Mouse (Mus musculus) skeletal muscle tissue, adult 2 months (tissue): ENCODE measurements around the gene Pde4d.

Experiments
- DNase-seq: peaks from one replicate; pipeline ENCODE4 v3.0.0-alpha.2; 2012; ENCODE audit warnings: low read depth, low spot score

The Pde4d gene

DNA sequence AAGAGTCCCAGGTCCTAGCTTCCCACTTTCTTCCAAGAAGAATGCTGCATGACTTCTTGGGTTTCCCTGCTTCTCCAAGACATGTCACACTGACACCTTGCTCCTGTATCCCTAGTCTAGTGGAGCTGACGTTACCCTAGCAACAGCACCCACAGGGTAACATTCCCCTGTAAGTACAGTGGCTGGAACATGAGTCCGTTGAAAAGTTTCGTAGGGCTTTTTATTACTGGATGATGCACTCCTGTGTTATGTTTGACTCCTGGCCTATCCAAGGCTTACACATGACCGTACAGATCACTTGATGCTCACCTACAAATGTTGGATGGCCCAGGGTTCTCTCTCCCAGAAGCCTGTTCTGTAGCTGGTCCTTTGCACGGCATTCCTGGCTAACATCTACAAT, 1307.1 kb downstream of the Pde4d start:
- DNase-seq = peak; percentile 76

DNA sequence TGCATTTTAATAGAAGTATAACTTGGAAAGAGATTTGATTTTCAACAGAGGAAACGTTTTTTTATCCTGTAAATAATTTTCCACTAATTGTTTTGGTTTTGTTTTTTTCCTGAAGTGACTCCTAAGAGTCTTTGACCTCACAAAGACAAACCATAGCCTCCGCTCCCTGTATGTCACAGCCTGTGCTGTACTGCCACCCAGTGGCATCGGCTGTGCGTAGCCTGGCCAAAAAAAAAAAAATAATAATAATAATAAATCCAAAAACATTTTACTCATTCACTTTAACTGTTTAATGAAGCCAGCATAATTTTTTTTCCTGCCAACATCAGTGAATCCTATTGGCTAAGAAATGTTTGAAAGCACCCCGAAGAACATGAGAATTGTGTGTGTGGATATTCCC, 1309.5 kb downstream of the Pde4d start:
- no peak for DNase-seq

DNA sequence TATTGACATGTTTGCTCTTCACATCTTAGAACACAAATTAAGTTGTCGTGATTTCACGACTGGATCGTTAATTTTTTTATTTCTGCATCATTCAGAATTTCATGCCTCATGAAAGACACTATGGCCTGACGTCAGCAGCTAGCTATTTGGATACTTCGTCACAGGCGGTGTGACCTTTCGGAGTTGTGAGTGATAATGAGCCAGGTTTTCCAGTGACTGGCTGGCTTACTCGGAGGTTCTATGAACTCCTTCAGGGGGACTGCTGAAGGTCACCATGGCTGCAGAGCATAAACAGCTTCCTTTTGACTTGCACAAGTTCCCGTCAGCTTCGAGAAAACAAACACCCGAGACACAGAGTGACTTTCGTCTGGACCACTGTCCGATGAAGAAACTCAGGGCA, 1311.3 kb downstream of the Pde4d start:
- DNase-seq = peak; percentile 37

DNA sequence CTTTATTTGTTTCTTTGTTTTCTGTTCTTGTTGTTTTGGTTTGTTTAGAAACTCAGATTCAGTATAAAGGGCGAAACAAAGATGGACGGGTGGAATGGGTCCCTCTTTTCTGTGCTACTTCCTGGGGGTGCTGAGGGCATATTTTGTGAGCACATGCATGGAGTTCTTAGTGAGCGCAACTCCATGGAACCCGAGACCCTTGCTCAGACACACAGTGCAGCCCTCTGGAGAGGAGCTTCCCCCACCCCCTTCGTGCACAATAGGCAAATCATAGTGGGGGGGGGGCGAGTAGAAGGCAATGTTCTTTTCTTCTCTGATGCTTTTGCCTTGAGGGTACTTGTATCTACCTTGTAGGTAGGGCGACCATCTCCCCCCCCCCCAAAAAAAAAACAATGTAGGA, 1325.0 kb downstream of the Pde4d start:
- no peak for DNase-seq

DNA sequence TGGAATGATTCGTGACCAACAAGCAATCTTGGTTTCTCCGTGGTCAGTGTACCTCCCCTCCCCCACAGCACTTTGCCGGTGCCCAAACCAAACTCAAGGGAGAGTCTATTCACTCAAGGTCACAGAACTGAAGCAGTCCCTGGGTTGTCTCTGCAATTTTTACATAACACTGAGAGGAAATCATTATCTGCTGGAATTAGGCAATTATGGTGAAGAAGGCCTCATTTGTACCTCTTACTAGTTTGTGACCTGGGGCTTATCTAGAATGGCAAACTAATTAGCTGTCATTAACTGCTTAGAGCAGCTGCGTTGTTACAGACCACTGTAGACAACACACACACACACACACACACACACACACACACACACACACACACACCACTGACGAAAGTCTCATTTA, 1325.4 kb downstream of the Pde4d start:
- no peak for DNase-seq

DNA sequence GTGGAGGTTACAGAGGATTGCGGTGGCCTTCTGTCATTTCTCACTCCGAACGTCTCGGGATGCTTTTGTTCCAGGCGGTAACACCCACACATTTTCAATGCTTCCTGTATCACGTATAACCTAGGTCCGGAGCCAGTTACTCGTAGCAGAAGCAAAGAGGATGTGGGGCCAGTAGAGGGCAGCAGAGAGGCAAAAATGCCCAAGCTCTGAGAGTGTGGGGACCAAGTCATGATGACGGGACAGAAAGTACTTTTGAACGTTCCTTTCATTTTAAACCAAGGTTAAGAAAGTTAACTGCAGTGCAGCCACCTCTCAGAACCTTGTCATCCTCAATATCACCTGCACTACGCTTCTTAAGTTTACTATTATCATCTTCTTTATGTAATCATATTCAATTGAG, 1326.4 kb downstream of the Pde4d start:
- DNase-seq = peak; percentile 93

DNA sequence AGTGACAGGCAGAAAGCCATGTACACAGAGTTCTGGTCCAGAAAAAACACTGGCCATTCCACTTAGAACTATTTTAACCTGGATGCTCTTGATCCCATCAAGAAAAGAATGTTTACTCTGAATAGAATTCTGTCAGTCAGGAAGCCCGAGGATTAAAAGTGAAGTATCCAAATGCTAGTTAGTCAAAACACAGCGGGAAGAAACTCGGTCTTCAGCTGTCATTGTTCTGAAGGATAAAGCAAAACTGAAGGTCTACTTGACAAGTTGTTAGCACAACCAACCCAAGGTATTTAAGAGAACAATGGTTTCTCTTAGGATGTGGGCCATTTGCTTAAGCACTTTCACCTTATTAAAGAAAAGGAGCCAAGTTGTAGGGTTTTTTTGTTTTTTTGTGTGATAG, 1327.2 kb downstream of the Pde4d start:
- no peak for DNase-seq

DNA sequence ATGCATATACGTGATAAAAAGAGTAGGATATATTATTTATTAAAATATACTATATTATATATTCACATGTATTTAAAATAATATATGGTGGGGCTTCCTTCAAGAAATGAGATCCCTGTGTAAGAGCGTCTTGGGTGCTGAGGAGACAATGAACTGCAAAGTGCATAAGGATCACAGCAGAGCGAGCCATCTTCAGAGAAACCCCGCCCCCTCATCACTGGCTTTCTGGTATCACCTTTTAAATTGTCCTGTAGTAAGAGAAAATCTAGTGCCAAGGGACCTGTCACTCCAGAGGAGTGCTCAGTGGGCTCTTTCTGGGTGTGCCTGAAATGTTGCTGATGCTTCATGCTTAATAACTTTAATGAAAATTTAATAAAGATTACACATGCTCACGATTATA, 1327.7 kb downstream of the Pde4d start:
- DNase-seq = no peak

DNA sequence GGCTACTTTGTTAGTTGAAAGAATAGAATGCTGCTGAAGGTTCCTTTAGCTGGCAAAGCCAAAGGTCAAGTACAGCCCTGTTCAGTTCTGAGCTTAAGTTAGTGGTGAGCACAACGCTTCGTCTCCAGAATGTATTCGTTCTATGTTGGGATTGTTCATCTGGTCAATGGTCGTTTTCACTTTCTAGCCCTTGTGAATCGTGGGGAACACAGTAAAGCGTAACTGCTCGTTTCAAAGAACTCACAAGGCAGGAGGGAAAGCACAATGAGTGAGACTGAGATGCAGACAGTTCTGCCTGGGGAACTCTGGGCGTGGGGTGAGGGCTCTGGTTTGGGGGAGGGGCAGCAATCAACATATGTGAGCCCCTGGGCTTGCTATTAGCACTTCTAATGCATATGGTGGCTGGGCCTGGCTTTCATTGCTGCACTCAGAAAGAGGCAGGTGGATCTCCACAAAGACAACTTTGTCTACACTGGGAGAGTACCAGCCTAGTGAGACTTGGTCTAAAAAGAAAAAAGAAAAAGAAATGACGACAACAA, 1328.6 kb downstream of the Pde4d start:
- no peak for DNase-seq

DNA sequence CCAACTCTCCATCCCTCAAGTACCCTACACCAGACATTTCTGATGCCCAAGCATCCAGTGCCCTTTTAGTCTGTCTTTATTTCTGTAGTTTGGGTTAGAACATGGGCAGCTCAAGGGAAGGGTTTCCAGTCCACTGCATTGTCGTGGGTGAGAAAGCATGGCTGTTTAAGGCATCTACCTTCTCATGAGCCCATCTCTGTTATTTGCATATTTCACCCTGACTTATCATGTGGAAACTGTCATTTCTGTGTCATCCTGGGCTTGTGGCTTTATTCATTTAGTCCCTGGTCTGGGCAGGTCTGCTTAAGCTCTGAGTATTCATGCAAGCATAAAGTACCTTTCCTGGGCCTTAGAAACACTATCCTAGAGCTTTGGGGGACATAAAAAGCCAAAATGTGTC, 1331.7 kb downstream of the Pde4d start:
- no peak for DNase-seq

DNA sequence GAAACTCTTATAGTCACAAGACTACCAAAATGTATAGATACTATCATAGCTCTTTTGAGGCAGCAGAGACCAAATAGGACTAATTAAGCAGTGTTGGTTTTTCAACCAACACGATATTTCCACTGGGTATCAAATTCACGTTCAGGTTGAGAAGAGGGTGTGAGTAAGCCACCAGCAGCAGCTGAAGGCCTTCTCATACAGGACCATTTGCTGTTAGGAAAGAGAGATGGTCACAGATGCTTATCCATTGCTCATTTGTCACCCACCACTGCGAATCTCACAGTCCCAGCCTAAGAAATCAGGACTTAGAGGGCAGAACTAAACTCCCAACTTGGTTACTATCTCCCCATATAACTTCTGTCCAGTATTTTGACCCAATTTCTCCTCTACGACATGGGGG, 1338.9 kb downstream of the Pde4d start:
- no peak for DNase-seq

DNA sequence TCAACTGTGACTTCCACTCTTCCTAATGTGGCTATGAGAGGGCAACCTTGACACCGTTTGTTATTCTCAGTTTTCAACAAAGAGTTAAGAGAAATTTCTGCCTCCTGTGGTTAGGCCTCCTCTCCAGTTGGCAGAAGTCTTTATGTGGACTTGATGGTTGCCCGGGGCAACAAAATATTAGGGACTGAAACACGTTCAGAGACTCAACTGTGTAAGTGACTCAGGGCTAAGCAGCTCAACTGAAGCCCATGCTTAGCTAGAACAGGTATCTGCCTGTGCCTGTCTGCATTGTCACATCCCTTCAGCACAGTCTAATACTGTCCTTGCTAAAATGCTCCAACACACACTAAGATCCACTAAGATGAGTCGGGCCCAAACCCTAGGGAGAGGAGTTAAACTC, 1339.4 kb downstream of the Pde4d start:
- peak; percentile 24 for DNase-seq

DNA sequence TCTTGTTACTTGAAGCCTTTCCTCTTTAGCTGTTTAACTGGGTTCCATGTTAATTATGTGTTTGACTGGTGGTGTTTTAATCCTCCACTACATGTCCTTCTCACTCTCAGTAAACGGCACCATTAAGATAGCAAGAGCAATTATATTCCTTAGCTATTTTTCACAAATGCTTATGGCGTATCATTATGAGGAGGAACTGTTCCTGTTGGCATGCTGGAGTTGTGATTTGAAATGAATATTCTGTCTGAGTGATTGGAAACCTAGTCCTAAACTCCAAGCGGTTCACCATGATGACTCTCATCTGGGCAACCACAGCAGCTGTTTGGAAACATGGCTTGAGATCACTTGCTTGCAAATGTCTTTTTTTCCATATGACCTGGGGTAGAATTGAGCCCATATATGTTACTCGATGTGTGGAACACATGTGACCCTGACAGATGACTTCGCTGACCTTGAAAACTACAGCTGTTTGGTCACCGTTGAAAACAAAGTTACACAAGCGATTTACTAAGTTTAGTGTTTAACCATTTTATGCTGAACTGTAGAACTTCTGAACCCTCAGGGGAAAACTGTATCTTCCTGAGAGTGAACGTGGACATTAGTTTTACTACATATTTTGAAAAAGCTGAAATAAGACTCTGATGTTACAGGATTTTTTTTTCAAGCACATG, 1340.4 kb downstream of the Pde4d start:
- no peak for DNase-seq

DNA sequence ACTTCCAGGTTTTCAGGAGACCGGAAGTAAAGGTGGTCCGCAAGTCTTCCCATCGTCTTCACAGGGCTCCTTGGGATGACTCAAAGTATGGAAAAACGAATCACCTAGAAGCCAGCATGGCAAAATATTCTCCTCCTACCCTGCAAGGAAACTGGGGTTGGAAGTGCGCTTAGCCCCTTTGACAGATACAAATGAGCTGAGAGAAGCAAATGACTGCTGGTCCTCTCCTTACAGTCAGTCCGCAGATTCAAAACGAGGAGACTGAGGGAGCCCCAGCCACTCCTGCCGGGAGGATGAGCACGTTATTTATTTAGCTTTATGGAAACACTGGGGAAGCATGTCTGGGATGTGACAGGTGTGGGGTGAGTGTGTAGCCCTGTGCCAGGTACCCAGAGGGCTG, 1344.2 kb downstream of the Pde4d start:
- no peak for DNase-seq

DNA sequence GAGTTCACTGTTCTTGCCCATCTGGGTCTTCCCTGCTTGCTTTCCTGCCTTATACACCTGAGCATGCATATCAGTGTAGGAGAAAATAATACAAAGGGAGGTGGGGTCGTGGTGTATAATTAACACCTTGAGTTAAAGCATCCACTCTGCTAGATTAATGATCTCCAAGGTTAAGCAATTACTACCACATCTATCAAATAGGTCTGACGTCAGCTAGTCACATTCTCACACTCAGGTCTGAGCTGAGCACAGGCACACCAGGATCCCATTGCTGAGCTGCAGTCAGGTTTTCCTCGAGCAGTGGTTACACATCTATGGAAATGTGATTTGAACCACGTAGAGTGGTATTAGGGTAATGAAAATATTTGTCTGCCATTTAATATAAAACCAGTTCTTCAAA, 1348.9 kb downstream of the Pde4d start:
- no peak for DNase-seq

DNA sequence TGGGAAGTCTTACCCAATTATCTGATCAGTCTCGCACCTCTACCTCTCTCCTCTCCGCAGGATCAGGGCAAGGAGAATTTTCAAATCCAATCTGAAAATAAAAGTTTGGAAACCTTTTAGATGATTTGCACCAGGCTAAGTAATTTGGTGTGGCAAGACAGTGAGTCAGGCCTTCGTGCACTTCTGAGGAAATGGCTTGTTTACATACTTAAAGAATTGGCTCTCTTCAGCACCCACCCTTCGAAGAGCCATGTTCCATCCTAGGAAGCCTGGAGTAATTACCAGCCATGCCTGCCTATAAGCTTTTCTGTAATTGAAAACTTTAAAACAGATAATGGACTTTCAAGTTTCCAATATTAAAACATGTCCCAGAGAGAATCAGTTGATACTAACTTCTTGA, 1352.5 kb downstream of the Pde4d start:
- no peak for DNase-seq

DNA sequence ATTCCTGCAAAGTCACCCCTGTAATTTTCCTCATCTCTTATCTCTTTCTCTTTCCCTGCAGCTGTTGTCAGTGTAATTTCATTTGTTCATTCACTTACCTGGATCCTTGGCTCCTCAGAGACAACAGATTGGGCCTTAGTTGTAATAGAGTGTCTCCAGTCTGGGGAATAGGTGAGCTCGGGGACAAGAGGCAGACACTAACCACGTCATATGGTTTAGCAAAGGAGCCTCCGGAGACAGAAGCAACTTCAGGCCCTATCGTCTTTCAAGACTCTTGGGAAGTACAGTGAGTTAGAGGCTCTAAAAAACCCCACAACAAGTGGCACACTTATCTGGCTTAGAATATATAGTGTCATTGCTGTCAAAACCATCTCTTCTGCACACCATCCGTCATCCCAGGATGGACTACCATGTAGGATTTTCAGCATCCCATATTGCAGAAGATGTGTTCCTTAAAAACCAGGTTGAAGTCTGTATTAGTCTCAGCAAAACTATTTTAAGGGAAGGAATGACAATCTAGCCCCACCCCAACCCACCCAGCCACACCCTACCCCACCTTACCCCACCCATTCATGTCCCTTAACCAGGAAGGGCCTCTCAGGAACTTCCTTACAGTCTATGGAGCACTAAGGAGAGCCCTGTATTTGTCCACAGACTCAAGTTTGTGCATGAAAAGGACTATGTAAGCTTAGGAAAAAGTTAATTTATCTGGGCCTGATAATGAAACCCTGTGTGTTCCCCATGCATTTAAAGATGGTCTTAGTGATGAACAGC, 1356.6 kb downstream of the Pde4d start:
- DNase-seq = no peak

DNA sequence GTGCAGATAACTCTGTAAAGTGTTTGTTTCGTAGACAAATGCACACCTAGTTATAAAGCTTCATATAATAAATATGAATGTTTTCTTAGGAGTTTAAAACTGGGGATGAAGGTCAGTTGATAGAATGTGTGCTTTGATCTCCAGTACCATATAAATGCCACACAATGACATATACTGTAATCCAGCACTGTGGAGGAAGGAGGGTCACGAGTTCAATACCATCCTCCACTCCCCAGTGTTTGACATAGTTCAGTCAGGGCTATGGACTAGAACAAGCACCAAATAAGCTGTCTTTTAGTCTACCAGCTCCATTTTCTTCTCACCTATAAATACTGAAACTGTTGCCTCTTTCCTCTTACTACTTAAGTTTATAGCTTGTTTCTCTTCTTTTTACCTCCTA, 1357.3 kb downstream of the Pde4d start:
- DNase-seq = no peak

DNA sequence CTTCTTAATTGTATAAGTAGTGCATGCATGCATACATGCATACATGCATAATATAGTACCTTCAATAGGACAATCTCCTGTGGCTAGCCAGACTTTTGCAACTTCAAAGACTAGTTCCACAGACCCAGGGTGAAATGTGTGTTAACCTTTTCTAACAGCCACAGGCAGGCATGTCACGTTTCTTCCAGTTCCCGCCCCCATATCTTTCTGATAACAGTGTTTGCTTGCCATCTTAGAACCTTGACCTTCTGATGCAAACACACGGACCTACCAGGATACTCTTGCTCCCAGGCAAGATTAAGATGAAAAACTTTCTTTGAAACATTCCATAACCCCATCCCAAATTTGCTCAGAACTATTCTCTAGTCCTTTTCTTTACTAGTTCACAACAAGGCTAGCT, 1357.7 kb downstream of the Pde4d start:
- DNase-seq = no peak

DNA sequence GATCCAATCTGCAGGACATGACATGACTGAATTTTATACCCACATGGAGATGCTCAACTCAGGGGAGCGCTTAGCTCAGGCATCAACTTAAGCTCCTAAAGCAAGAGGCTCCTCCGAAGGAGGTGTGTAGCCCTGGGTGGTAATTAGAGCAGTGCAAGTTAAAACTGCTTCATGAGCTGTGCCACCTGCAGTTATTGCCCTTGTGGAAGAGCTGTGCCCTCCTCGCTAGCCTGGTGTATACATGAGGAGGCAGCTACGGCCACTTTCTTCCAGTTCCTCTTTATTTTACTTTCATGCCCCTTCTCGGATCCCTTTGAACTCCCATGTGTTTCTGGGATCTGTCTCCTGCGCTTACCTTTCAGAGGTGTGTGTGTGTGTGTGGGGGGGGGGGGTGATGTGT, 1358.3 kb downstream of the Pde4d start:
- no peak for DNase-seq

DNA sequence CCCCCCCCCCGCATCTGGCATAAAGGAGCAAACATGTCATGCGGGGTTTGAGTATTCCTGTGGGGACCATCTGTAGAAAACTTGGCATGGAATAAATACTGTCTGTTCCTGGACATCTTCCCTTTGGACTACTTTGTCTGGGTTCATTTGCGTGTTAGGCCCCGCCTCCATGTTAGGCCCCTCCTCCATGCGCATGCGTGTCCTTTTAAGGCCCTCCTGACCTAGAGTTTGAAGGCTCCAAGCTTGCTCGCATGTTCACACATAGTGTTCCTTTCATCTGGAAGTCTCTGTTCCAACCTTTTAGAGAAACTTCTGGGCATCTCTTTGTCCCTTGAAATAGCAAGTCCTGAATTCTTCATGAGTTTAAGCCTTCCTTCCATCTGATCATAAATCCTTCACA, 1359.2 kb downstream of the Pde4d start:
- no peak for DNase-seq

DNA sequence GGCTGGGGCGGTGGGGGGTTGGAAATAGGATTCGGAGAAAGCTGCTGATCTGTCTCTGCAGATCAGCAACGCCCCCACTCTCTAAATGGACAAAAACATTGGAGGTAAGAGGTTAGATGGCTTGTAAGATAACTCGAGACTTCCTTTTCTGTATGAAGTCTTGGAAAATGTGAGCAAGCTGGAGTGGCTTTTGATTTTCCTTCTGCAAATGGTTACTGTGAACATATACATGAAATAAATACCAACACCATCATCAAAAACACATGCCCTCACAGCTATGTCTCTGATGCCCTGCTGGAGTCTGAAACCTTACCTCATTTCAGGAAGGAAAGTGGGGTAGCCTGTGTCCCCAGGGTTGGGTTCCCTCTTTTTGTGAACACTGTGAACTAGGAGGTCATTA, 1359.9 kb downstream of the Pde4d start:
- DNase-seq = no peak

DNA sequence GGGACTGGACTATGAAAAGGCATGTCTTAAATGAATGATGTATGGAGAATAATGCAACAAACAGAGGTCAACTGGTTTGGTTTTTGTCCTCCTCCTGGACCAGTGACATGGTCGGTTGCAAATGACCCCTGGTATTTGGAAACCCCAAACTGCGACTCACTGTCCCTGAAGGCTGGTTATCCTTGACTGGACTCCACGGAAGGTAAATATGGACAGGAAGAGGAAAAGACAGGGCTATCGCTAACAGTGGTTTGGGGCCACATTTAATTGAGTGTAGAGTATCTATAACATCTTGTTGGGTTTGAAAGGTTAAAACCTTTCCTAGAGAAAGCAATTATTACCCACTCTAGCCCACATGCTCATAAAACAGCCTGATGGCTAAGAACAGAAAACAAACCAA, 1364.2 kb downstream of the Pde4d start:
- no peak for DNase-seq
